Mouse (Mus musculus): Measurements from ENCODE around the gene Klc1. TPM values are rescaled to one million over a fixed set of nuclear protein-coding genes. Genes with fewer than 3 reads are reported as not detected.

Gene Klc1
- polyA plus RNA-seq (2014; fragmentation: Illumina TruSeq; extraction: RNeasy Lipid Tissue Mini Kit (QIAGEN cat#74804); ENCODE audit: low read depth, low replicate concordance), result 9.2 TPM

GRCm38 (mm10) chr12:111758381-111759175 lies at the start of gene Klc1:
TSS of gene Klc1 (plus strand) at chr12:111758849.

GRCm38 (mm10) chr12:111713004-111713651 lies 45.5 kb upstream of the Klc1 start, which contains the start of the genes Bag5 and Apopt1:
TSS of gene Bag5 (minus strand) at chr12:111713257.
TSS of gene Apopt1 (plus strand) at chr12:111713261.

GRCm38 (mm10) chr12:111813766-111814617 lies 55.3 kb downstream of the Klc1 start, which contains the start of the genes Xrcc3 and Zfyve21:
TSS of gene Xrcc3 (minus strand) at chr12:111813873.
TSS of gene Zfyve21 (plus strand) at chr12:111814170.

Other genes starting within 250 kb of the Klc1 start
- 708 TPM for gene Eif5, start 220.8 kb upstream of the Klc1 start, polyA plus RNA-seq (2014; fragmentation: Illumina TruSeq; extraction: RNeasy Lipid Tissue Mini Kit (QIAGEN cat#74804); ENCODE audit: low read depth, low replicate concordance)
- 216 TPM for gene Mark3, start 184.3 kb upstream of the Klc1 start, polyA plus RNA-seq (2014; fragmentation: Illumina TruSeq; extraction: RNeasy Lipid Tissue Mini Kit (QIAGEN cat#74804); ENCODE audit: low read depth, low replicate concordance)
- gene Ckb, start 86.5 kb upstream of the Klc1 start, polyA plus RNA-seq (2014; fragmentation: Illumina TruSeq; extraction: RNeasy Lipid Tissue Mini Kit (QIAGEN cat#74804); ENCODE audit: low read depth, low replicate concordance), result 2.5 TPM
- gene Trmt61a, start 80.7 kb upstream of the Klc1 start, polyA plus RNA-seq (2014; fragmentation: Illumina TruSeq; extraction: RNeasy Lipid Tissue Mini Kit (QIAGEN cat#74804); ENCODE audit: low read depth, low replicate concordance), result not detected
- 18.2 TPM for gene Bag5, start 45.6 kb upstream of the Klc1 start, polyA plus RNA-seq (2014; fragmentation: Illumina TruSeq; extraction: RNeasy Lipid Tissue Mini Kit (QIAGEN cat#74804); ENCODE audit: low read depth, low replicate concordance)
- gene Apopt1, start 45.6 kb upstream of the Klc1 start, polyA plus RNA-seq (2014; fragmentation: Illumina TruSeq; extraction: RNeasy Lipid Tissue Mini Kit (QIAGEN cat#74804); ENCODE audit: low read depth, low replicate concordance), result 16.6 TPM
- 0.69 TPM for gene Xrcc3, start 55.0 kb downstream of the Klc1 start, polyA plus RNA-seq (2014; fragmentation: Illumina TruSeq; extraction: RNeasy Lipid Tissue Mini Kit (QIAGEN cat#74804); ENCODE audit: low read depth, low replicate concordance)
- 11.1 TPM for gene Zfyve21, start 55.3 kb downstream of the Klc1 start, polyA plus RNA-seq (2014; fragmentation: Illumina TruSeq; extraction: RNeasy Lipid Tissue Mini Kit (QIAGEN cat#74804); ENCODE audit: low read depth, low replicate concordance)
- 7.2 TPM for gene Ppp1r13b, start 149.3 kb downstream of the Klc1 start, polyA plus RNA-seq (2014; fragmentation: Illumina TruSeq; extraction: RNeasy Lipid Tissue Mini Kit (QIAGEN cat#74804); ENCODE audit: low read depth, low replicate concordance)
- 1,237 TPM for gene Atp5mpl, start 208.1 kb downstream of the Klc1 start, polyA plus RNA-seq (2014; fragmentation: Illumina TruSeq; extraction: RNeasy Lipid Tissue Mini Kit (QIAGEN cat#74804); ENCODE audit: low read depth, low replicate concordance)
- gene Tdrd9, start 212.7 kb downstream of the Klc1 start, polyA plus RNA-seq (2014; fragmentation: Illumina TruSeq; extraction: RNeasy Lipid Tissue Mini Kit (QIAGEN cat#74804); ENCODE audit: low read depth, low replicate concordance), result not detected
- not detected for gene Rd3l, start 222.5 kb downstream of the Klc1 start, polyA plus RNA-seq (2014; fragmentation: Illumina TruSeq; extraction: RNeasy Lipid Tissue Mini Kit (QIAGEN cat#74804); ENCODE audit: low read depth, low replicate concordance)